Mouse (Mus musculus) megakaryocyte, embryonic 14.5 days (primary cell): ENCODE data around the gene Rad17. TPM values are rescaled to one million over a fixed set of nuclear protein-coding genes. Genes with fewer than 3 reads are reported as not detected.

Experiments
- H3K27me3 ChIP-seq: replicated peaks from 2 replicates; pipeline ENCODE3; 2012; ENCODE audit warnings: inconsistent platforms
- H3K36me3 ChIP-seq: replicated peaks from 2 replicates; pipeline ENCODE3; 2012; ENCODE audit warnings: low read length, inconsistent platforms, mixed read lengths
- H3K4me1 ChIP-seq: 2 replicates; pipeline ENCODE4 v1.6.1; 2012; ENCODE audit warnings: inconsistent platforms
- H3K4me3 ChIP-seq: replicated peaks from 2 replicates; pipeline ENCODE3; 2012; ENCODE audit warnings: moderate library complexity, mild to moderate bottlenecking, inconsistent platforms
- H3K9me3 ChIP-seq: 2 replicates; pipeline ENCODE4 v1.6.1; 2012; ENCODE audit warnings: inconsistent platforms
- FLI1 ChIP-seq: IDR thresholded peaks from 2 replicates; pipeline ENCODE4 v1.6.1; 2012; ENCODE audit warnings: low read length, inconsistent platforms, mixed read lengths
- GATA1 ChIP-seq: IDR thresholded peaks from 3 replicates; pipeline ENCODE4 v1.6.1; 2012; ENCODE audit warnings: mixed read lengths, low read length, inconsistent platforms, borderline replicate concordance
- polyA plus RNA-seq: library from polyadenylated mRNA; stranded (reverse); fragments of >175 nt; gene quantifications from 2 replicates; pipeline ENCODE4 v1.2.3, GENCODE M21; 2012; ENCODE audit warnings: low replicate concordance; ENCODE audit not compliant: insufficient read depth

Rad17 gene
- polyA plus RNA-seq, 1 experiment: 17.2 TPM

DNA sequence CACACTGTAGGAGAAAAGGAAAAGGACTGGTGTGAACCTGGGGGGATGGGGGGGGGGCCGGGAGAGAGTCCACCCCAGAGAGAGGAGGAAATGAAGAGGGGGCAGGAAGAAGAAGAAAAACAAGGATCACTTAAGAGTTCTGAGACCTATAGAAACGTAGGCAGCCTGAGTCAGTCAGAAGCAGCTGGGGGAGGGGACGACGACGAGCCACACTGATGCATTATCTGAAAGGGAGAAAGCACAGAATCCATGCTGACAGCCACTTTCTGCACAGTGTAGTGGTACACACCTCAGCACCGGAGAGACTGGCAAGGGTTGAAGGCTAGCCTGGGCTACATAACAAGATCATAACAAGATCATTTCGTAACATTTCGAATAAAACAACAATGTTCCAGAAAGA is 49.8 kb downstream of the Rad17 start:
- H3K9me3 ChIP-seq: no peaks in the 10 kb centered on the region
- H3K4me3 ChIP-seq: no peak overlapping the region
- TF ChIP-seq GATA1 (no peak), FLI1 (no peak)
- H3K4me1 ChIP-seq: no peaks in the 10 kb centered on the region
- no peaks in the 10 kb centered on the region for H3K36me3 ChIP-seq
- no peaks in the 10 kb centered on the region for H3K27me3 ChIP-seq

- Histone ChIP-seq H3K9me3 (no peaks in the 10 kb centered on the region), H3K4me1 (no peaks in the 10 kb centered on the region), H3K4me3 (no peak overlapping the region), H3K27me3 (no peaks in the 10 kb centered on the region), H3K36me3 (no peaks in the 10 kb centered on the region)
- TF ChIP-seq FLI1 (no peak), GATA1 (no peak)
These were observed 50.5 kb downstream of the Rad17 start for GRCm38 (mm10) chr13:100600317-100600716.

- Histone ChIP-seq H3K4me1 (no peaks in the 10 kb centered on the region), H3K36me3 (no peaks in the 10 kb centered on the region), H3K9me3 (no peaks in the 10 kb centered on the region), H3K4me3 (no peak overlapping the region), H3K27me3 (no peaks in the 10 kb centered on the region)
- no peak for TF ChIP-seq GATA1
- TF ChIP-seq FLI1: no peak
These were observed 53.6 kb downstream of the Rad17 start for GRCm38 (mm10) chr13:100597284-100597683.

DNA sequence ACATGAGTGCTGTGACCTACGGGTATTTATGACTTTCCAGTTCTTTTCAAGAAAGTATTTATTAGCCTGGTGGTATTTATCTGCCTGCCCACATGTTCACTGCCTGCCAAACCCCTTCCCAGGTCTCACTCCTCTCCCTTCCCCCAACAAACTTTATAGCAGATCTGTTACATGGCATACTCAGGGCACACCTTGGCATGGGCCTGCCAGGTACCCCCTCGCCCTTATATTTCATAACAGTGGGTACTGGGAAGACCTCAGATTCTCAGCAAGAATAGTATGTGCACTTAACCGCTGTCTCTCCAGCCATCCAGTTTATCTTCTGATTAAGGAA is 55.3 kb downstream of the Rad17 start:
- H3K36me3 ChIP-seq: no peaks in the 10 kb centered on the region
- H3K9me3 ChIP-seq: no peaks in the 10 kb centered on the region
- no peak overlapping the region for H3K4me3 ChIP-seq
- H3K4me1 ChIP-seq: no peaks in the 10 kb centered on the region
- TF ChIP-seq GATA1 (no peak), FLI1 (no peak)
- no peaks in the 10 kb centered on the region for H3K27me3 ChIP-seq

GRCm38 (mm10) chr13:100594838-100595551 is 55.9 kb downstream of the Rad17 start:
- Histone ChIP-seq H3K27me3 (no peaks in the 10 kb centered on the region), H3K9me3 (no peaks in the 10 kb centered on the region), H3K4me1 (no peaks in the 10 kb centered on the region), H3K4me3 (no peak overlapping the region), H3K36me3 (no peaks in the 10 kb centered on the region)
- TF ChIP-seq FLI1 (no peak), GATA1 (no peak)

- no peaks in the 10 kb centered on the region for H3K36me3 ChIP-seq
- no peaks in the 10 kb centered on the region for H3K9me3 ChIP-seq
- no peak for TF ChIP-seq GATA1
- TF ChIP-seq FLI1: no peak
- H3K27me3 ChIP-seq: no peaks in the 10 kb centered on the region
- no peak overlapping the region for H3K4me3 ChIP-seq
- H3K4me1 ChIP-seq: no peaks in the 10 kb centered on the region
These were observed 56.6 kb downstream of the Rad17 start for GRCm38 (mm10) chr13:100594041-100594792.

- Histone ChIP-seq H3K4me1 (no peaks in the 10 kb centered on the region), H3K4me3 (no peak overlapping the region), H3K36me3 (no peaks in the 10 kb centered on the region), H3K9me3 (no peaks in the 10 kb centered on the region), H3K27me3 (peaks cover 7% of the 10 kb centered on the region)
- TF ChIP-seq GATA1: no peak
- no peak for TF ChIP-seq FLI1
These were observed 62.2 kb downstream of the Rad17 start for GRCm38 (mm10) chr13:100588646-100589045.

- Histone ChIP-seq H3K36me3 (no peaks in the 10 kb centered on the region), H3K9me3 (no peaks in the 10 kb centered on the region), H3K27me3 (peaks cover 7% of the 10 kb centered on the region), H3K4me3 (peak overlapping the region; percentile 80), H3K4me1 (peaks cover 10% of the 10 kb centered on the region)
- no peak for TF ChIP-seq FLI1
These were observed 68.7 kb downstream of the Rad17 start for GRCm38 (mm10) chr13:100582144-100582543.

GRCm38 (mm10) chr13:100581701-100582100 is 69.2 kb downstream of the Rad17 start:
- H3K4me3 ChIP-seq: peak overlapping the region; percentile 80
- no peak for TF ChIP-seq FLI1
- no peak for TF ChIP-seq GATA1
- peaks cover 10% of the 10 kb centered on the region for H3K4me1 ChIP-seq
- H3K9me3 ChIP-seq: no peaks in the 10 kb centered on the region
- peaks cover 7% of the 10 kb centered on the region for H3K27me3 ChIP-seq
- no peaks in the 10 kb centered on the region for H3K36me3 ChIP-seq

- no peaks in the 10 kb centered on the region for H3K27me3 ChIP-seq
- no peak for TF ChIP-seq GATA1
- no peak for TF ChIP-seq FLI1
- no peaks in the 10 kb centered on the region for H3K36me3 ChIP-seq
- peaks cover 21% of the 10 kb centered on the region for H3K4me1 ChIP-seq
- no peaks in the 10 kb centered on the region for H3K9me3 ChIP-seq
- H3K4me3 ChIP-seq: no peak overlapping the region
These were observed 70.9 kb downstream of the Rad17 start for GRCm38 (mm10) chr13:100579951-100580350.

DNA sequence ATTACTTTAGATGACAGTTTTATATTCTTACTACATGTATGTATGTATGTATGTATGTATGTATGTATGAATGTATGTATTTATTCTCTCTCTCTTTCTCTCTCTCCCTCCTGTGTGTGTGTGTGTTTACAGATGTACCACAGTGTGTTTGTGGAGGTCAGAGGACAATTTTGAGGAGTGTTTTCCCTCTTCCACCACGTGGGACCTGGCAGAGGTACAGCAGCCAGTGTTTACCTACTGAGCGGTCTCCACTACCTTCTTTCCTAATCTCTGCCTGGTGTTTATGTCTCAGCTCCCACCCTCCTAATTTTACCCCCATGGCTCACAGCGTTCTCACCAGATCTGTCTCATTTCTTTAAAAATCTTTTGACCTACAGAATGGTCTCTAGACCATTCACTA is 71.6 kb downstream of the Rad17 start:
- no peaks in the 10 kb centered on the region for H3K36me3 ChIP-seq
- H3K9me3 ChIP-seq: no peaks in the 10 kb centered on the region
- no peak overlapping the region for H3K4me3 ChIP-seq
- TF ChIP-seq GATA1 (no peak), FLI1 (no peak)
- H3K4me1 ChIP-seq: peaks cover 21% of the 10 kb centered on the region
- H3K27me3 ChIP-seq: no peaks in the 10 kb centered on the region
